Mouse (Mus musculus): ENCODE measurements at regions not wholly inside any gene's neighbourhood (a gene's known extent, or its start where the extent isn't known, plus 50 kb on each side); places are given as distances from the start of the nearest gene placed in this dataset.

DNA sequence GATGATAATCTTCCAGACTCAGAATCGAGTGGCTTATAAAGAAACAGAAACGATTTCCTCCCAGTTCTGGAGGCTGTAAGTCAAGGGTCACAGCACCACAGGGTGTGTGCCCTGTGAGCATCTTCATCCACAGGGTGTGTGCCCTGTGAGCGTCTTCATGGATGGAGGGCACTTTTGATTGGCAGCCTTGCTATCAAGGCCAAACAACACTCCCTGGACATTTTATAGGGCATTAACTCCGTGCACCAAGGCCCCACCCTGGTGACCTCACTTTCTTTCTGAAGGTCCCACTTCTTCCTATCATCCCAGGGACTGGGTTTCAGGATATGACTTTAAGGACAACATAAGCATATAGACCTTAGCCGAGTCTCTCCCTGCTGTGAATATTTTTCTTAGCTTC lies 885.3 kb upstream of the Car8 start:
- no peaks in the 10 kb centered on the region for H3K4me1 ChIP-seq (ENCODE audit: control insufficient read depth, insufficient read depth, low read length)
- WGBS = 82% methylated on average over 5 of the region's 5 CpGs
- H3K4me3 ChIP-seq (ENCODE audit: insufficient read depth, low read depth, low read length) = no peak overlapping the region
- H3K27ac ChIP-seq (ENCODE audit: insufficient read depth, low read depth, low read length) = no peak overlapping the region
- TF ChIP-seq CTCF (IDR thresholded peaks at IDR 0.05; ENCODE audit: insufficient read depth, low read depth, low read length) (no peak), POLR2A (IDR thresholded peaks at IDR 0.05; ENCODE audit: insufficient read depth, low read depth, low read length) (no peak)

- Histone ChIP-seq H3K4me3 (ENCODE audit: insufficient read depth, low read depth, low read length) (no peak overlapping the region), H3K27ac (ENCODE audit: insufficient read depth, low read depth, low read length) (no peak overlapping the region), H3K4me1 (ENCODE audit: control insufficient read depth, insufficient read depth, low read length) (no peaks in the 10 kb centered on the region)
- TF ChIP-seq CTCF (IDR thresholded peaks at IDR 0.05; ENCODE audit: insufficient read depth, low read depth, low read length) = no peak
- no peak for TF ChIP-seq POLR2A (IDR thresholded peaks at IDR 0.05; ENCODE audit: insufficient read depth, low read depth, low read length)
- WGBS = 84% methylated on average over 9 of the region's 9 CpGs
These were observed 884.7 kb upstream of the Car8 start for GRCm38 (mm10) chr4:9123396-9124031.

GRCm38 (mm10) chr4:9122639-9123286 lies 883.9 kb upstream of the Car8 start:
- no peak overlapping the region for H3K27ac ChIP-seq (ENCODE audit: insufficient read depth, low read depth, low read length)
- 82% methylated on average over 10 of the region's 10 CpGs for WGBS
- H3K4me1 ChIP-seq (ENCODE audit: control insufficient read depth, insufficient read depth, low read length) = no peaks in the 10 kb centered on the region
- no peak overlapping the region for H3K4me3 ChIP-seq (ENCODE audit: insufficient read depth, low read depth, low read length)
- no peak for TF ChIP-seq CTCF (IDR thresholded peaks at IDR 0.05; ENCODE audit: insufficient read depth, low read depth, low read length)
- TF ChIP-seq POLR2A (IDR thresholded peaks at IDR 0.05; ENCODE audit: insufficient read depth, low read depth, low read length) = no peak

GRCm38 (mm10) chr4:9116955-9117647 lies 878.3 kb upstream of the Car8 start:
- no peak for TF ChIP-seq CTCF (IDR thresholded peaks at IDR 0.05; ENCODE audit: insufficient read depth, low read depth, low read length)

DNA sequence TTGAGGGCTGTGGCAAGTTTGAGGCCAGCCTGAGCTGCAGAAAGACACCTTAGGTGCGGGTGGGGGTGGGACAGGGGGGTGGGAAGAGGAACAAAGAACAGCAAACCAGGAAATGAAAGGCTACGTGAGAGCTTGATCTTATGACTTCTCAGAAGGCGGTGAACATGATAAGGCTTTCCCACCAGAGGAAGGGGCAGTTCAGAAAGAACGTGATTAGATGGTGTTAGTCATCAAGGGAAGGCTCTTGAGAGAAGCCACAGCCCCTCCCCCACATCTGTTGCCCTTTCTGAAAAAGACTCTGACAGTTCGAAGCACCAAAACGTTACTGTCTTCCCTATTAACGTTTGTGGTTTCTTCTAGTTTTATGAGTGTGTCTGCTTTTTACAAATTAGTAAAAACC lies 877.0 kb upstream of the Car8 start:
- H3K27ac ChIP-seq (ENCODE audit: insufficient read depth, low read depth, low read length) = no peak overlapping the region
- no peak overlapping the region for H3K4me3 ChIP-seq (ENCODE audit: insufficient read depth, low read depth, low read length)
- H3K4me1 ChIP-seq (ENCODE audit: control insufficient read depth, insufficient read depth, low read length) = no peaks in the 10 kb centered on the region
- no peak for TF ChIP-seq POLR2A (IDR thresholded peaks at IDR 0.05; ENCODE audit: insufficient read depth, low read depth, low read length)
- TF ChIP-seq CTCF (IDR thresholded peaks at IDR 0.05; ENCODE audit: insufficient read depth, low read depth, low read length) = no peak
- WGBS = 35% methylated on average over 7 of the region's 7 CpGs

More at GRCm38 (mm10) chr4:9116955-9117647, 878.3 kb upstream of the Car8 start:
- whole genome bisulfite sequencing = 76% methylated on average over 4 of the region's 4 CpGs
- H3K4me1 ChIP-seq (ENCODE audit: control insufficient read depth, insufficient read depth, low read length) = no peaks in the 10 kb centered on the region
- no peak overlapping the region for H3K27ac ChIP-seq (ENCODE audit: insufficient read depth, low read depth, low read length)
- no peak overlapping the region for H3K4me3 ChIP-seq (ENCODE audit: insufficient read depth, low read depth, low read length)

DNA sequence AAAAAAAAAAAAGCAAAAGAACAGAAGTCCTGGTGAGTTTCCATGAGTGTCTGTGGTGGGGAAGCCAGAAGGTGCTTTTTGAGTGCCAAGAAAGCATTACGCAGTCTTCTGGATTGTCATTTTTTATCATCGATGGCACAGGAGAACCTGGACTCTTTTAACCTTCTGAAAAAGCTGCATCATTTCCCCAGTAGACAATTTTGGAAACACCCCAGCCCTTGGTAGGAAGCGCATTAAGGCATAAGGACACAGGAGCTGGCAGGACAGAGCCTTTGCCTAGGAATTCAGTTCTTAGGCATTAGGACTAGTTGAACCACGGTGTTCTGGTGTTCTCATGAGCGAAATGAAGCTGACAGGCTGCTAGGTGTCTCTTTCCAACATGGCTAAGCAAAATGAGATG lies 875.1 kb upstream of the Car8 start:
- Histone ChIP-seq H3K4me3 (ENCODE audit: insufficient read depth, low read depth, low read length) (no peak overlapping the region), H3K4me1 (ENCODE audit: control insufficient read depth, insufficient read depth, low read length) (no peaks in the 10 kb centered on the region), H3K27ac (ENCODE audit: insufficient read depth, low read depth, low read length) (no peak overlapping the region)
- 95% methylated on average over 5 of the region's 5 CpGs for WGBS
- TF ChIP-seq POLR2A (IDR thresholded peaks at IDR 0.05; ENCODE audit: insufficient read depth, low read depth, low read length) (no peak), CTCF (IDR thresholded peaks at IDR 0.05; ENCODE audit: insufficient read depth, low read depth, low read length) (no peak)

DNA sequence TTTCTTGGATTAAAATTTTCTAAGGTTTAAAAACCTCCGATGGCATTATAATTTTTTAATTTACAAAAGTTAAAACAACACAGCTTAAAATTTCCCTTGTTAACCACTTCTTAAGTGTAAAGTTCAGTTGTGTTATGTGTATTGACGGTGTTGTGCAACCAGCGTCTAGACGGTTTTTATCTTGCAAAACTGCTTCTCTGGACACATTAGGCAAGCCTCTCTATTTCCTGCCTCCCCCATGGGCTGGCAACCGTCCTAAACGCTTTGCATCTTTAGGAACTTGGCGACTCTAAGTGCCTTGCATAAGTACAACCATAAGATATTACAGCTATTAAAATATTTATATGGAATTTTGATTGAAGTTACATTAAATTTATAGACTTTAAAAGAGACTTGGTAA lies 871.5 kb upstream of the Car8 start:
- Histone ChIP-seq H3K4me1 (ENCODE audit: control insufficient read depth, insufficient read depth, low read length) (no peaks in the 10 kb centered on the region), H3K27ac (ENCODE audit: insufficient read depth, low read depth, low read length) (no peak overlapping the region), H3K4me3 (ENCODE audit: insufficient read depth, low read depth, low read length) (no peak overlapping the region)
- WGBS = 82% methylated on average over 7 of the region's 7 CpGs
- TF ChIP-seq CTCF (IDR thresholded peaks at IDR 0.05; ENCODE audit: insufficient read depth, low read depth, low read length) (no peak), POLR2A (IDR thresholded peaks at IDR 0.05; ENCODE audit: insufficient read depth, low read depth, low read length) (no peak)

DNA sequence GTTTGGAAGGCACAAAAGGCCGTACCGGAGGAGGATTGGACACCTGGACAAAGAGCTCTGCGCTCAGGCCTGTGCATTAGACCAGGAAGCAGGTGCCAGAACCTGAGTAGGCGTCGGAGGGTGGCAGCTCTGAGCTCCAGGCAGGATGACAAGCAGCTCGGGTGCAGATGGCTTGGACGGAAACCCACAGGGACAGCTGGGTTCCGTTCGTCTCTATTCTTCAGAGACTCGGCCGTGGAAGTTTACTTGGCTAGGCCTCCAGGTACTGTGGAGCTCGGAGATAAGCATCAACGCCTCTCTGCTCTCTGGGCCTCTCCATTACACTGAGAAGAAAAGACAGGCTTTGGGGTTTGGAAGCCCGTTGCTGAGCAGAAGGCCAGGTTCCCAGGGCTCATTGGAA lies 868.5 kb upstream of the Car8 start:
- Histone ChIP-seq H3K4me3 (ENCODE audit: insufficient read depth, low read depth, low read length) (no peak overlapping the region), H3K4me1 (ENCODE audit: control insufficient read depth, insufficient read depth, low read length) (peaks cover 5% of the 10 kb centered on the region), H3K27ac (ENCODE audit: insufficient read depth, low read depth, low read length) (no peak overlapping the region)
- TF ChIP-seq POLR2A (IDR thresholded peaks at IDR 0.05; ENCODE audit: insufficient read depth, low read depth, low read length) (no peak), CTCF (IDR thresholded peaks at IDR 0.05; ENCODE audit: insufficient read depth, low read depth, low read length) (no peak)
- WGBS = 80% methylated on average over 14 of the region's 14 CpGs

- Histone ChIP-seq H3K4me1 (ENCODE audit: control insufficient read depth, insufficient read depth, low read length) (peaks cover 5% of the 10 kb centered on the region), H3K27ac (ENCODE audit: insufficient read depth, low read depth, low read length) (no peak overlapping the region), H3K4me3 (ENCODE audit: insufficient read depth, low read depth, low read length) (no peak overlapping the region)
- WGBS = 92% methylated on average over 9 of the region's 9 CpGs
- TF ChIP-seq POLR2A (IDR thresholded peaks at IDR 0.05; ENCODE audit: insufficient read depth, low read depth, low read length) (no peak), CTCF (IDR thresholded peaks at IDR 0.05; ENCODE audit: insufficient read depth, low read depth, low read length) (no peak)
These were observed 867.9 kb upstream of the Car8 start for GRCm38 (mm10) chr4:9106778-9107177.
